14 mouse cellular contexts compared by ENCODE assay signal in genomic region chr4:151822986-151823385, GRCm38 (mm10). TPM values are rescaled to one million over a fixed set of nuclear protein-coding genes. Genes with fewer than 3 reads are reported as not detected.
A peak's percentile ranks its signal among the peaks of the same experiment; 100 is the strongest.
DNase-seq lines count a peak whose midpoint lies in the region; ATAC-seq and TF ChIP-seq lines count a peak whose summit lies in the region.
"Had no signal": no experiment of that assay in that cellular context is flagged by ENCODE, and none has a peak within 500 bp of the region (broad histone marks: within the 10 kb centered on the region; RNA-seq: fewer than 3 reads in every experiment).

No protein-coding gene starts in this region.

- peaks cover 8% of the 10 kb centered on the region; the same call in 1 of the 2 replicates for H3K4me1 ChIP-seq in lung, postnatal 0 days (ENCODE audit: insufficient read depth, low read depth, low read length)
- H3K4me1 ChIP-seq in forebrain, embryonic 14.5 days (ENCODE audit: control insufficient read depth, insufficient read depth, low read length) = peaks cover 13% of the 10 kb centered on the region

- H3K27me3 ChIP-seq in lung, postnatal 0 days (replicated peaks; ENCODE audit: insufficient read depth, low read length) = no peaks in the 10 kb centered on the region
- H3K27me3 ChIP-seq in forebrain, embryonic 14.5 days (replicated peaks; ENCODE audit: control insufficient read depth, insufficient read depth, low read length) = no peaks in the 10 kb centered on the region
- H3K27me3 ChIP-seq: heart, embryonic 12.5 days; hindbrain, embryonic 13.5 days; midbrain, embryonic 13.5 days had no signal

- H3K9me3 ChIP-seq in lung, postnatal 0 days (ENCODE audit: low read length) = no peaks in the 10 kb centered on the region
- H3K9me3 ChIP-seq in forebrain, embryonic 14.5 days (replicated peaks; ENCODE audit: control insufficient read depth, low read length) = no peaks in the 10 kb centered on the region
- H3K9me3 ChIP-seq: heart, embryonic 12.5 days; hindbrain, embryonic 13.5 days; midbrain, embryonic 13.5 days had no signal

- ATAC-seq in lung, postnatal 0 days = peak; percentile 76
- ATAC-seq in forebrain, embryonic 14.5 days = no peak
- ATAC-seq: midbrain, embryonic 13.5 days had no signal

- peak; percentile 20 for DNase-seq in adrenal gland, postnatal 14 days
- no peak for DNase-seq in adrenal gland, adult (ENCODE audit: inconsistent age in 2 of 2, low spot score in 1 of 2)
- DNase-seq in NIH3T3 (ENCODE audit: low read depth) = peak; percentile 14
- peak; percentile 56 for DNase-seq in kidney, postnatal 14 days
- peak; percentile 51 for DNase-seq in lung, postnatal 0 days (ENCODE audit: low spot score)
- no peak for DNase-seq in spleen, adult 18-20 months
- no peak for DNase-seq in left cerebral cortex, adult 11 months (ENCODE audit: low spot score)
- no peak for DNase-seq in forebrain, embryonic 14.5 days (ENCODE audit: low spot score)
- DNase-seq: cerebellum, adult 9-11 months had no signal

- TF ChIP-seq EP300 in lung, postnatal 0 days (IDR thresholded peaks at IDR 0.05) = no peak

- TF ChIP-seq CTCF in lung, postnatal 0 days (IDR thresholded peaks at IDR 0.05) = no peak

- H3K4me2 ChIP-seq in lung, postnatal 0 days (replicated peaks; ENCODE audit: low read depth, low read length) = no peak overlapping the region
- H3K4me2 ChIP-seq in forebrain, embryonic 14.5 days (ENCODE audit: low read length) = no peak overlapping the region
- H3K4me2 ChIP-seq: heart, embryonic 12.5 days; hindbrain, embryonic 13.5 days; midbrain, embryonic 13.5 days had no signal

- no peak overlapping the region for H3K4me3 ChIP-seq in lung, postnatal 0 days (ENCODE audit: low read depth, low read length)
- no peak overlapping the region for H3K4me3 ChIP-seq in forebrain, embryonic 14.5 days (ENCODE audit: low read depth, low read length)
- H3K4me3 ChIP-seq: heart, embryonic 12.5 days; hindbrain, embryonic 13.5 days; layer of hippocampus, adult 2 months; midbrain, embryonic 13.5 days had no signal

- H3K9ac ChIP-seq in lung, postnatal 0 days (replicated peaks; ENCODE audit: low read depth) = no peak overlapping the region
- no peak overlapping the region for H3K9ac ChIP-seq in forebrain, embryonic 14.5 days (ENCODE audit: low read length)
- H3K9ac ChIP-seq: heart, embryonic 12.5 days; hindbrain, embryonic 13.5 days; liver, embryonic 14.5 days; midbrain, embryonic 13.5 days had no signal

- 43% methylated on average over 2 of the region's 2 CpGs for WGBS in lung, postnatal 0 days
- 85% methylated on average over 2 of the region's 2 CpGs for WGBS in forebrain, embryonic 14.5 days

- no peak overlapping the region for H3K27ac ChIP-seq in lung, postnatal 0 days (ENCODE audit: low read length)
- no peak overlapping the region for H3K27ac ChIP-seq in forebrain, embryonic 14.5 days (ENCODE audit: low read depth, low read length)
- H3K27ac ChIP-seq: hindbrain, embryonic 13.5 days; layer of hippocampus, adult 2 months; liver, embryonic 14.5 days; midbrain, embryonic 13.5 days had no signal

- no peaks in the 10 kb centered on the region for H3K36me3 ChIP-seq in lung, postnatal 0 days (ENCODE audit: insufficient read depth, low read length)
- no peaks in the 10 kb centered on the region for H3K36me3 ChIP-seq in forebrain, embryonic 14.5 days (ENCODE audit: control insufficient read depth, insufficient read depth, low read length)

RNA-seq across cellular contexts. Expression of gene Camta1, which starts 38.7 kb away (rescaled TPM):
- 40.1 and 45.4 TPM in 2 replicates for total RNA-seq in adrenal gland, postnatal 14 days (2021)
- polyA plus RNA-seq in lung, postnatal 0 days (2015; fragmentation: Nextera tagmentation; extraction: Ambion mirVana) = 79.1 and 86.4 TPM in 2 replicates
- 123 and 125 TPM in 2 replicates for polyA plus RNA-seq in forebrain, embryonic 14.5 days (2014; fragmentation: Nextera tagmentation; extraction: Ambion mirVana)

Comparison
In these comparisons a context has a peak if more than half of its experiments do, and no peak if none do; other contexts are left out.
1. DNase-seq: peak in adrenal gland, postnatal 14 days (single experiment), NIH3T3 (single experiment), kidney, postnatal 14 days (single experiment) and lung, postnatal 0 days (single experiment); none in adrenal gland, adult (0 of 2), spleen, adult 18-20 months (0 of 2), left cerebral cortex, adult 11 months (single experiment) and forebrain, embryonic 14.5 days (single experiment).